Mouse (Mus musculus): ENCODE data around the gene Gm12166.

Gene Gm12166

GRCm38 (mm10) chr11:46021850-46022249, 30.3 kb downstream of the Gm12166 start:
- DNase-seq (ENCODE audit: low read depth in 2 of 2, low spot score in 2 of 2), result no peak

DNA sequence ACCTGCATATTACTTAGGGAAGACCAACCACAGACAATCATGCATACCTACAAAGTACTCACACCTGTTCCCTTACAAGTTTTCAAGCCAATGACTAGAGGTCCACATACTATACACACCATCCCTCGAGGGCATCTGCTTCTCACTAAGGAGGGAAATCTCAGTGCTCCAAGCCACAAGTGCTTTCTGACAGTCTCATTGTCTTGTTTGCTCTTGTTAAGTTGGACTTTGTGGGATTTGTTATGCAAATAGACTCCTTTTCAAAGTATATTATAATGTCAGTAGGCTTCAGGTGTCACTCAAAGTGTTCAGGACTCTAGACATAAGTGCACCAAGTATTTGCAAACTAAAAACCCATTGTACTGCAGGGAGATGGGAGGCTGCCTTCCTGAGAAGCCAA, 31.9 kb downstream of the Gm12166 start:
- DNase-seq (ENCODE audit: low read depth in 2 of 2, low spot score in 2 of 2), result no peak

DNA sequence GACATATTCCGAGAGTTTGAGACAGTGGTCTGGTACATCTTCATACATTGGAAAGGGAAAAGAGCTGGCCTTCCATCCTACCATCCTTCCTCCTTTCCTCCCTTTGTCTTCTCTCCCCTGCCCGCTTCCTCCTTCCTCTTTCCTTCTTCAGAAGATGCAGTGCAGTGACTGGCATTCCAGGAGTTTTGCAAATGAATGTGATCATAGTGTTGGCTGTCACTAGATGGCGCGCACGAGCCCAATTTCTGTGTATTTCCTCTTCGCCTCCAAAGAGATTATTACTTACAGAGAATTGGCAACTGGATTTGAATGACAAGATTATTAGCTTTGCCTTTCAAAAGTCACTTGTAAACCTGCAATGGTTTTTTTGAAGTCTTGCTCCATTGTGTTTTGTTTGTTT, 36.1 kb downstream of the Gm12166 start:
- peak; percentile 15 to 43 for DNase-seq (ENCODE audit: low read depth in 2 of 2, low spot score in 2 of 2)

All from CD8-positive naive resting alpha-beta T cell, adult 2 months (primary cell).